Mouse (Mus musculus) right cerebral cortex, postnatal 25 days (tissue): ENCODE results near the gene Zfp507.

ENCODE experiments used
- DNase-seq: peaks from one replicate; pipeline ENCODE4 v3.0.0; 2022

The Zfp507 gene

GRCm38 (mm10) chr7:35732585-35733059 is 70.2 kb downstream of the Zfp507 start:
- no peak for DNase-seq

GRCm38 (mm10) chr7:35729621-35730031 is 73.2 kb downstream of the Zfp507 start:
- no peak for DNase-seq

- no peak for DNase-seq
Observed at GRCm38 (mm10) chr7:35728376-35728775, 74.4 kb downstream of the Zfp507 start.

DNA sequence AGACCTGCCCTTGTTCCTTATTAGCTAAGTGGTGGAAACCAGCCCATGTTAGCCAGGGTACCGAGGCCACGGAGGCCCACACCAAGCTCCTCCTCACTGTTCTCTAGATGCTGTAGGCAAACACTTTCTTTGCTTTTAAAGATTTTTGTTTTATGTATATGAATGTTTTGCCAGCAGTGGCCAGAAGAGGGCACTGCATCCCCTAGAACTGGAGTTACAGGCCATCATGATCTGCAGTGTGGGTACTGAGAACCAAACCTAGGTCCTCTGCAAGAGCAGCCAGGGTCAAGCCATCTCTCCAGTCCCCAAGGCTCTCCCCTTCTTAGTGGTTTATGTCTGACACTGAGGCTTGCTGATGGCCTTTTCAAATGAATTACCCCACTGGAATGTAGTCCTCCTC is 79.8 kb downstream of the Zfp507 start:
- DNase-seq, result no peak
